Mouse (Mus musculus) erythroblast, adult 5-6 weeks (primary cell): ENCODE measurements around the gene Olfr464. TPM values are rescaled to one million over a fixed set of nuclear protein-coding genes. Genes with fewer than 3 reads are reported as not detected.
"Not testable (repeated sequence)": the region's sequence is repeated elsewhere in the genome, so short reads cannot be mapped to it uniquely, and the experiment has no call there.

Experiments
- ATAC-seq: replicated peaks from 2 replicates; pipeline ENCODE4 v1.8.0; 2016; ENCODE audit warnings: moderate number of reproducible peaks, mild to moderate bottlenecking, moderate TSS enrichment, inconsistent platforms; ENCODE audit not compliant: poor library complexity, low FRiP score, severe bottlenecking
- total RNA-seq, 2 experiments: library from RNA; stranded (forward) in 1 of 2; stranded (reverse) in 1 of 2; fragments of 150-400 nt in 1 of 2; fragments of 200-764, 138-1000 nt in 1 of 2; gene quantifications; 2 replicates each; pipeline versions ENCODE4 v1.2.3 to v1.2.4; 2015 to 2017; ENCODE audit warnings: low replicate concordance in 2 of 2

The Olfr464 gene
- total RNA-seq, 2 experiments from 2014 or later: not detected

DNA sequence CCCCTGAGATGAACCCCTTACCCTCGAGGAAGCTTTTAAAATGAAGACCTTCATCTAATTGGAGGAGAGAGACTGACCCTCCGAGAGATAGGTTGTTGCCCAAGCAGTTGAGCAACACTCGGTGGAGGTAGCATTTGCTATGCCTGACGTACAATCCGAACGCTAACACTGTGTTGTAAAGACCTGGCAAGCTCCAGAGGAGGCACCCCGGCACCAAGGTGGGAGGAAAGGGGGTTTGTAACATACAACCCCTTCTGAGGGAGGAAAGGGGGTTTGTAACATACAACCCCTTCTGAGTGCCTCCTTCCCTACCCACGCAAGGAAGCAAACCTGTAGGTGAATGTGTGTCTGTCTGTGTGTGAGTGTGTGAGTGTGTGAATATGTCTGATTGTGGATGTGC lies 49.0 kb downstream of the Olfr464 start:
- ATAC-seq: no peak

DNA sequence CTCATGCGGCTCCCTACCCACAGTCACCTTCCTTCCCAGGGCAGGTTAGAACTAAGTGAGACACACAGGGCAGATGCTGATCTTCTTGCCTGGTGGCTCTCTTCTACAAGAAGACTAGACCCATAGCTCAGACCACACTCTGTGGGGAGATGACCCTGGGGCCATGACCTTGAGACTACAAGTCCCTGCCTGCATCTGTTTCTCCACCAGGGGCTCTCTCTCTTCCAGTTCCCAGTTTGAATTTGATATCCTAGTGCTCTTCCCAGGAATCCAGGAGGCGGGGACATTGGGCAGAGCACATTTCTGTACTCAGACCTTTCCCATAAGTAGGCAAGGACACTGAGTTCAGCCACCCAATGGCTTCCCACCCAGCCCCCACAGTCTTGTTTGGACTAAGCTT lies 50.7 kb downstream of the Olfr464 start:
- ATAC-seq: no peak

DNA sequence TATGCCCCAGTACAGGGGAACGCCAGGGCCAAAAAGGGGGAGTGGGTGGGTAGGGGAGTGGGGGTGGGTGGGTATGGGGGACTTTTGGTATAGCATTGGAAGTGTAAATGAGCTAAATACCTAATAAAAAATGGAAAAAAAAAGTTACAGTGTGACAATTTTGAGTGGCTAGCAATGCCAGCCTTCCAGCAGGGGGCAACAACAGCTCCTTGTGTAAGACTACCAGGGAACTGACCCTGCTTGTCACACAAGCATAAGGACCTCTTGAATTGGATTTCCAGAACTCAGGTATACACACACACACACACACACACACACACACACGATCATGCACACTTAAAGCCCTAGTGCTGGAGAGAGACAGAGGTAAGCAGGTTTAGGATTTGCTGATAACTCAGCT lies 53.9 kb downstream of the Olfr464 start:
- ATAC-seq: not testable (repeated sequence)

Other genes with a start within 250 kb of the Olfr464 start
- 133 and 166 TPM in 2 replicates for gene Supt4a, start 183.4 kb downstream of the Olfr464 start, total RNA-seq (2015; ENCODE audit: low replicate concordance)
- 103 and 121 TPM in 2 replicates for gene Supt4a, start 183.4 kb downstream of the Olfr464 start, total RNA-seq (2017; ENCODE audit: low replicate concordance)
- 4.2 and 5.4 TPM in 2 replicates for gene Tspoap1, start 160.4 kb downstream of the Olfr464 start, total RNA-seq (2015; ENCODE audit: low replicate concordance)
- gene Tspoap1, start 160.4 kb downstream of the Olfr464 start, total RNA-seq (2017; ENCODE audit: low replicate concordance): 5.4 and 16.6 TPM in 2 replicates
- 1,764 and 1,778 TPM in 2 replicates for gene Mpo, start 127.4 kb downstream of the Olfr464 start, total RNA-seq (2015; ENCODE audit: low replicate concordance)
- 605 and 1,001 TPM in 2 replicates for gene Mpo, start 127.4 kb downstream of the Olfr464 start, total RNA-seq (2017; ENCODE audit: low replicate concordance)
- not detected in 2 replicates for gene Lpo, start 92.7 kb downstream of the Olfr464 start, total RNA-seq (2015; ENCODE audit: low replicate concordance)
- gene Lpo, start 92.7 kb downstream of the Olfr464 start, total RNA-seq (2017; ENCODE audit: low replicate concordance): not detected in 2 replicates
- gene Mks1, start 67.8 kb downstream of the Olfr464 start, total RNA-seq (2015; ENCODE audit: low replicate concordance): 0.38 TPM in 1 of 2 replicates, not detected in the other
- 0.28 TPM in 1 of 2 replicates, not detected in the other for gene Mks1, start 67.8 kb downstream of the Olfr464 start, total RNA-seq (2017; ENCODE audit: low replicate concordance)
- gene Epx, start 45.4 kb downstream of the Olfr464 start, total RNA-seq (2015; ENCODE audit: low replicate concordance): 34.0 and 42.8 TPM in 2 replicates
- 31.1 and 53.2 TPM in 2 replicates for gene Epx, start 45.4 kb downstream of the Olfr464 start, total RNA-seq (2017; ENCODE audit: low replicate concordance)
- gene Olfr462, start 28.7 kb downstream of the Olfr464 start, total RNA-seq (2015; ENCODE audit: low replicate concordance): not detected in 2 replicates
- gene Olfr462, start 28.7 kb downstream of the Olfr464 start, total RNA-seq (2017; ENCODE audit: low replicate concordance): not detected in 2 replicates
- not detected in 2 replicates for gene Olfr463, start 23.6 kb downstream of the Olfr464 start, total RNA-seq (2015; ENCODE audit: low replicate concordance)
- not detected in 2 replicates for gene Olfr463, start 23.6 kb downstream of the Olfr464 start, total RNA-seq (2017; ENCODE audit: low replicate concordance)
- 2.1 and 2.5 TPM in 2 replicates for gene Dynll2, start 66.6 kb upstream of the Olfr464 start, total RNA-seq (2015; ENCODE audit: low replicate concordance)
- gene Dynll2, start 66.6 kb upstream of the Olfr464 start, total RNA-seq (2017; ENCODE audit: low replicate concordance): 3.2 and 7.8 TPM in 2 replicates
- 216 and 317 TPM in 2 replicates for gene Srsf1, start 126.4 kb upstream of the Olfr464 start, total RNA-seq (2015; ENCODE audit: low replicate concordance)
- gene Srsf1, start 126.4 kb upstream of the Olfr464 start, total RNA-seq (2017; ENCODE audit: low replicate concordance): 505 and 650 TPM in 2 replicates
- gene Vezf1, start 147.3 kb upstream of the Olfr464 start, total RNA-seq (2015; ENCODE audit: low replicate concordance): 15.8 and 23.4 TPM in 2 replicates
- 7.9 and 11.7 TPM in 2 replicates for gene Vezf1, start 147.3 kb upstream of the Olfr464 start, total RNA-seq (2017; ENCODE audit: low replicate concordance)
- gene Cuedc1, start 177.1 kb upstream of the Olfr464 start, total RNA-seq (2015; ENCODE audit: low replicate concordance): 2.7 TPM in 1 of 2 replicates, not detected in the other
- gene Cuedc1, start 177.1 kb upstream of the Olfr464 start, total RNA-seq (2017; ENCODE audit: low replicate concordance): 0.98 TPM in 1 of 2 replicates, not detected in the other